Mouse (Mus musculus) stomach, postnatal 0 days (tissue): ENCODE data around the gene Stox2. TPM values are rescaled to one million over a fixed set of nuclear protein-coding genes. Genes with fewer than 3 reads are reported as not detected.
"Not testable (repeated sequence)": the region's sequence is repeated elsewhere in the genome, so short reads cannot be mapped to it uniquely, and the experiment has no call there.

Experiments used
- ATAC-seq: fragments of 200-750 bp; cut with Nextera tagmentation; 2 replicates; pipeline ENCODE4 v1.8.0; 2017; ENCODE audit not compliant: low FRiP score, low TSS enrichment
- DNase-seq: peaks from one replicate; pipeline ENCODE4 v3.0.0-alpha.2; 2016; ENCODE audit warnings: low spot score
- H3K27ac ChIP-seq: fragments of 300-500 bp; sonication (generic); replicated peaks from 2 replicates; pipeline ENCODE4 v1.5.1; 2014; ENCODE audit warnings: mild to moderate bottlenecking, control low read depth
- H3K27me3 ChIP-seq: fragments of 300-500 bp; sonication (generic); 2 replicates; pipeline ENCODE4 v1.6.1; 2014; ENCODE audit warnings: low read length; ENCODE audit not compliant: control insufficient read depth, insufficient read depth
- H3K36me3 ChIP-seq: fragments of 300-500 bp; sonication (generic); 2 replicates; pipeline ENCODE4 v1.6.1; 2014; ENCODE audit warnings: low read length, mixed read lengths; ENCODE audit not compliant: control insufficient read depth, insufficient read depth
- H3K4me1 ChIP-seq: fragments of 300-500 bp; sonication (generic); replicated peaks from 2 replicates; pipeline ENCODE4 v1.6.1; 2014; ENCODE audit warnings: antibody characterized with exemption; ENCODE audit not compliant: control insufficient read depth, insufficient read depth
- H3K4me2 ChIP-seq: fragments of 300-500 bp; sonication (generic); replicated peaks from 2 replicates; pipeline ENCODE4 v1.6.1; 2014; ENCODE audit warnings: low read depth, mild to moderate bottlenecking, control low read depth, moderate library complexity
- H3K4me3 ChIP-seq: fragments of 300-500 bp; sonication (generic); 2 replicates; pipeline ENCODE4 v1.5.1; 2014; ENCODE audit warnings: low read depth, low read length, control low read depth
- H3K9ac ChIP-seq: fragments of 300-500 bp; sonication (generic); 2 replicates; pipeline ENCODE4 v1.6.1; 2014; ENCODE audit warnings: mild to moderate bottlenecking, low read length, control low read depth, mixed read lengths
- H3K9me3 ChIP-seq: fragments of 300-500 bp; sonication (generic); 2 replicates; pipeline ENCODE4 v1.6.1; 2016; ENCODE audit warnings: low read length; ENCODE audit not compliant: control insufficient read depth
- CTCF ChIP-seq: IDR thresholded peaks from 2 replicates; pipeline ENCODE4 v1.5.1; 2016; ENCODE audit warnings: antibody characterized with exemption, low read depth, mild to moderate bottlenecking, moderate library complexity
- EP300 ChIP-seq: optimal IDR thresholded peaks from 2 replicates; pipeline ENCODE3; 2016; ENCODE audit warnings: antibody characterized with exemption
- WGBS: fragments of 180-500 bp; shearing (Covaris S2); extraction: QIAGEN DNeasy Blood & Tissue Kit; methylation state at CpG from one replicate; pipeline ENCODE4 v1.1.7; 2014; 5-methylcytosine and 5-hydroxymethylcytosine counted together
- polyA plus RNA-seq: library from polyadenylated mRNA; unstranded; fragments of >200 nt; fragmentation: Nextera tagmentation; extraction: Ambion mirVana; gene quantifications from 2 replicates; pipeline ENCODE4 v1.2.1, GENCODE M21; 2015

The Stox2 gene
- polyA plus RNA-seq, 1 experiment from 2014 or later, result 5.7 TPM

GRCm38 (mm10) chr8:47439271-47439670 is 6.9 kb downstream of the Stox2 start:
- Histone ChIP-seq H3K36me3 (no peaks in the 10 kb centered on the region), H3K9me3 (no peaks in the 10 kb centered on the region), H3K4me3 (no peak overlapping the region), H3K4me2 (no peak overlapping the region), H3K27ac (no peak overlapping the region), H3K27me3 (no peaks in the 10 kb centered on the region), H3K4me1 (no peaks in the 10 kb centered on the region), H3K9ac (no peak overlapping the region)
- no peak for ATAC-seq
- WGBS, result 38% methylated on average over 12 of the region's 12 CpGs
- TF ChIP-seq EP300 (no peak), CTCF (no peak)
- DNase-seq, result no peak

GRCm38 (mm10) chr8:47437976-47438375 is 8.2 kb downstream of the Stox2 start:
- H3K9ac ChIP-seq, result no peak overlapping the region
- H3K4me1 ChIP-seq, result no peaks in the 10 kb centered on the region
- H3K27me3 ChIP-seq, result no peaks in the 10 kb centered on the region
- H3K27ac ChIP-seq, result no peak overlapping the region
- no peaks in the 10 kb centered on the region for H3K9me3 ChIP-seq
- TF ChIP-seq EP300 (no peak), CTCF (no peak)
- ATAC-seq (no peak), DNase-seq (no peak)
- H3K36me3 ChIP-seq, result no peaks in the 10 kb centered on the region
- no peak overlapping the region for H3K4me3 ChIP-seq
- WGBS, result 88% methylated on average over 6 of the region's 6 CpGs
- H3K4me2 ChIP-seq, result no peak overlapping the region

- WGBS, result 74% methylated on average over 2 of the region's 2 CpGs
- Histone ChIP-seq H3K27me3 (no peaks in the 10 kb centered on the region), H3K9me3 (no peaks in the 10 kb centered on the region)
Observed at GRCm38 (mm10) chr8:47435861-47436260, 10.3 kb downstream of the Stox2 start.

GRCm38 (mm10) chr8:47435412-47435811 is 10.8 kb downstream of the Stox2 start:
- 32% methylated on average over 4 of the region's 4 CpGs for WGBS
- ATAC-seq (peak; percentile 73), DNase-seq (peak; percentile 36)
- no peak overlapping the region for H3K4me3 ChIP-seq
- no peaks in the 10 kb centered on the region for H3K9me3 ChIP-seq
- no peaks in the 10 kb centered on the region for H3K27me3 ChIP-seq
- H3K36me3 ChIP-seq, result no peaks in the 10 kb centered on the region
- H3K9ac ChIP-seq, result no peak overlapping the region
- H3K4me1 ChIP-seq, result no peaks in the 10 kb centered on the region
- TF ChIP-seq CTCF (no peak), EP300 (no peak)
- no peak overlapping the region for H3K27ac ChIP-seq
- no peak overlapping the region for H3K4me2 ChIP-seq

More at GRCm38 (mm10) chr8:47435861-47436260, 10.3 kb downstream of the Stox2 start:
- H3K4me1 ChIP-seq, result no peaks in the 10 kb centered on the region
- DNase-seq, result no peak
- H3K27ac ChIP-seq, result no peak overlapping the region
- TF ChIP-seq EP300, result no peak
- TF ChIP-seq CTCF, result no peak
- H3K4me3 ChIP-seq, result no peak overlapping the region
- H3K9ac ChIP-seq, result no peak overlapping the region
- H3K4me2 ChIP-seq, result no peak overlapping the region
- H3K36me3 ChIP-seq, result no peaks in the 10 kb centered on the region
- ATAC-seq, result no peak

- ATAC-seq (no peak), DNase-seq (no peak)
- H3K9me3 ChIP-seq, result no peaks in the 10 kb centered on the region
- no peaks in the 10 kb centered on the region for H3K36me3 ChIP-seq
- no peaks in the 10 kb centered on the region for H3K4me1 ChIP-seq
- TF ChIP-seq EP300, result no peak
- TF ChIP-seq CTCF, result no peak
- H3K27me3 ChIP-seq, result no peaks in the 10 kb centered on the region
- no peak overlapping the region for H3K4me3 ChIP-seq
- no peak overlapping the region for H3K4me2 ChIP-seq
- 46% methylated on average over 4 of the region's 4 CpGs for WGBS
- no peak overlapping the region for H3K27ac ChIP-seq
- no peak overlapping the region for H3K9ac ChIP-seq
Observed at GRCm38 (mm10) chr8:47431263-47431662, 14.9 kb downstream of the Stox2 start.

- not testable (repeated sequence) for H3K9me3 ChIP-seq, ATAC-seq, H3K27me3 ChIP-seq, H3K27ac ChIP-seq, H3K4me1 ChIP-seq, H3K4me3 ChIP-seq, H3K9ac ChIP-seq, H3K36me3 ChIP-seq
- WGBS, result 6% methylated on average over 8 of the region's 8 CpGs
- peak; percentile 29 for DNase-seq
- peak overlapping the region; percentile 95 for H3K4me2 ChIP-seq
Observed at GRCm38 (mm10) chr8:47414258-47414525, 32.0 kb downstream of the Stox2 start.
